Mouse (Mus musculus) gastrocnemius, postnatal 14 days (tissue): ENCODE results near the gene Agrp. TPM values are rescaled to one million over a fixed set of nuclear protein-coding genes. Genes with fewer than 3 reads are reported as not detected.
"Not testable (repeated sequence)": the region's sequence is repeated elsewhere in the genome, so short reads cannot be mapped to it uniquely, and the experiment has no call there.

Experiments used
- DNase-seq: peaks from one replicate; pipeline ENCODE4 v3.0.0; 2021; ENCODE audit warnings: mixed read lengths
- intact Hi-C: fragments of 180-260 bp; cut with DNase I; formaldehyde crosslinking; loops from one replicate; pipeline ENCODE4 v1.15.1; 2025; ENCODE audit warnings: low total_unique reads
- total RNA-seq, 2 experiments: library from RNA; stranded (reverse); gene quantifications; 2 replicates each; pipeline ENCODE4 v1.2.3; 2021

Agrp gene
- total RNA-seq, 2 experiments from 2014 or later, result 0.73 to 1.7 TPM

GRCm38 (mm10) chr8:105565401-105565881, 71.8 kb downstream of the Agrp start:
- intact Hi-C loops, result no loop called here
- DNase-seq, result no peak

DNA sequence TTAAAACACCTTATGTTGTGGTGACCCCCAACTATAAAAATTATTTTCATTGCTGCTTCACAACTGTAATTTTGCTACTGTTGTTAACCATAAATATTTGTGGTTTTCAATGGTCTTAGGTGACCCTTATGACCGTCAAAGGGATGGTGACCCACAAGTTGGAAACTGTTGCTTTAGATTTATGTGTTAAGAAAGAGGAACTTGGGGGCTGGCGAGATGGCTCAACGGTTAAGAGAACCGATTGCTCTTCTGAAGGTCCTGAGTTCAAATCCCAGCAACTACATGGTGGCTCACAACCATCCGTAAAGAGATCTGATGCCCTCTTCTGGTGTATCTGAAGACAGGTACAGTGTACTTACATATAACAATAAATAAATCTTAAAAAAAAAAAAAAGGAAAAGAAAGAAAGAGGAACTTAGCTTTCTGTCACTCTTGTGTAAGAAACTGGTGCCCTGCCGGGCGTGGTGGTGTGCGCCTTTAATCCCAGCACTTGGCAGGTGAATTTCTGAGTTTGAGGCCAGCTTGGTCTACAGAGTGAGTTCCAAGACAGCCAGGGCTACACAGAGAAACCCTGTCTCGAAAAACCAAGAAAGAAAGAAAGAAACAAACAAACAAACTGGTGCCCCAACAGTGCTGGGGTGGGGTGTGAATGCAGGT, 72.5 kb downstream of the Agrp start:
- intact Hi-C loops, DNase-seq: not testable (repeated sequence)

GRCm38 (mm10) chr8:105563871-105564270, 73.3 kb downstream of the Agrp start:
- DNase-seq, result no peak
- intact Hi-C loops, result no loop called here

DNA sequence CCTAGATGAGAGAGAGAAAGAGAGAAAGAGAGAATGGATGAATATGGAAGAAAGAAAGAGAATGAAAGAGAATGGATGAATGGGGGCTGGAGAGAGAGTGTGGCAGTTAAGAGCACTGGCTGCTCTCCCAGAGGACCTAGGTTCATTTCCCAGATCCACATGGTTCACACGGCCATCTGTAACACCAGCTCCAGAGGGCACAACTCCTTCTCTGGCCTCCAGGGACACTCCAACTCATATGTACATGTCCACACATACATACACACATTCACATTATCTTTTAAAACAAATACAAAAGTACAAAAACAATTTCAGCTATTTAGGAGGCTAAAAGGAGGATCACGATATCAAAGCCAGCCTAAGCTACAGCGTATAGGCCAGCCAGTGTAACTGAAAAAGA, 74.3 kb downstream of the Agrp start:
- no peak for DNase-seq

GRCm38 (mm10) chr8:105555230-105555629, 82.0 kb downstream of the Agrp start:
- no peak for DNase-seq
- intact Hi-C loops, result no loop called here

More for the DNA sequence above, 74.3 kb downstream of the Agrp start:
- intact Hi-C loops, result no loop called here

GRCm38 (mm10) chr8:105554087-105554486, 83.1 kb downstream of the Agrp start:
- peak; percentile 58 for DNase-seq
- intact Hi-C loops, result loop anchor here (5.0 kb wide), 2 partner anchors 37 to 67 kb away; partner anchors contain the start of gene Hsd11b2

- intact Hi-C loops, result loop anchor here (5.0 kb wide), 2 partner anchors 36 to 66 kb away; partner anchors contain the start of gene Hsd11b2
- DNase-seq, result no peak
Observed at GRCm38 (mm10) chr8:105552824-105553223, 84.4 kb downstream of the Agrp start.

DNA sequence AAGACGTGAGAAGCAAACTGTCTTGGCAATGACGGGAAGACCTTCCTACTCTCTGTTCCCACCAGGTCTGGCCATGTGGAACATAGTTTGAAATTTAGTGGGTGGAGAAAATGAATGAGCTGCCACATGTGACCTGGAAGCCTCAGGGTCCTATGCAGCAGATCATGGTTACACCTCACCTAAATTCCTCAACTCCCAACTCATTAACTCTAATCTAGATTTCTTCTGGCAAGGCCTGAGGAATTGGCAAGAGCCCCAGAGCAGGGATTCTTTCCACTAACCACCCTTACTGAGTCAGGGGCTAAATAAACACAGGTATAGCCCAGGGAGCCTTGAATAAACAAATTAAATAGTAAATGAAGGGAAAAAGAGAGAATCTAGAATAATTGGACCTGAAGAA, 85.2 kb downstream of the Agrp start:
- intact Hi-C loops, result loop anchor here (5.0 kb wide), 2 partner anchors 35 to 65 kb away; partner anchors contain the start of gene Hsd11b2
- no peak for DNase-seq

GRCm38 (mm10) chr8:105550083-105550482, 87.1 kb downstream of the Agrp start:
- DNase-seq, result no peak
- intact Hi-C loops, result loop anchor here (5.0 kb wide), 2 partner anchors 33 to 63 kb away; partner anchors contain the start of gene Hsd11b2

- no peak for DNase-seq
- intact Hi-C loops, result no loop called here
Observed at GRCm38 (mm10) chr8:105549506-105549905, 87.7 kb downstream of the Agrp start.

DNA sequence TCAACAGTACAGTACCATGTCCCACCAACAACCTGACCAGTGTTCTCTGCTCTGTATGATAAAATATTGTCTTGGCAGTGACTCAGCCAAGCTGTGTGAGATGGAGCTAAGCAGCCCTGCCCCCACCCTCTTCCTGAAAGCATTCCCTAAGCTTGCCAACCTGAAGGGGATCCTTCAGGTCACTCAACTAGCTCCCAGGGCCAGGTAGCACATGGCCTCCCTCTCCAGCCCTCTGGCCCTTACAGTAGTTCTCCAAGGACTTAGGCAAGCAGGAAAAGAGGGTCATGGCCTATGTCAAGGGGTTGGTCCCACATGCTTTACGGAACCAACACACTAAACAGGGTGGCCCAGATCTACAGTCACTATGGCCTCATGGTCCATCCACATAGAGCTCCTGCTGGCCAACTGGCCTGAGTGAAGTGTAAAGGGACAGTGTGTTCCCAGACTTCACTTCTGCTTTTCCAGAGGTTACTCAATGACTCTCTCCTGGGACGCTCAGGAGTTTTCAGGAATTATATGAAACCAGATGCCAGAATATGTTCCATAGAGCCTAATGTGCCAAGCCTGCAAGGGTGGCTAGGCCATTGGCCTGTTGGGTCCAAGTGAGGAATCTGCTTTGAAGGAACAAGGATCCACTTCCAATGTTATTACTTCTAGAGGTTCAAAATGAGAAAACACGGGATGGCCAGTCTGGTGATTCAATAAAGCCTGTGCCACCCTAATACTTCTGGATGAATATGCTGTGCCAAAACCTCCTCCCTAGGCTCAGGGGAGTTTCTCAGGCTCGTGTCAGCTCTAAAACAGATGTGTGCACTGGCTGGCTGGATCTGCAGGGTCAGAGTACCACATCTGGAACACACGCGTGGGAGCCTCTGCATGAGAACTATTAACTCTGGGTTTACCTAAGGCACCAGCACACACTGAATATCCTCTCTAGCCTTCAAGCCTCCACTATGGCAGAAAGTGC, 90.5 kb downstream of the Agrp start:
- intact Hi-C loops, result no loop called here
- no peak for DNase-seq

DNA sequence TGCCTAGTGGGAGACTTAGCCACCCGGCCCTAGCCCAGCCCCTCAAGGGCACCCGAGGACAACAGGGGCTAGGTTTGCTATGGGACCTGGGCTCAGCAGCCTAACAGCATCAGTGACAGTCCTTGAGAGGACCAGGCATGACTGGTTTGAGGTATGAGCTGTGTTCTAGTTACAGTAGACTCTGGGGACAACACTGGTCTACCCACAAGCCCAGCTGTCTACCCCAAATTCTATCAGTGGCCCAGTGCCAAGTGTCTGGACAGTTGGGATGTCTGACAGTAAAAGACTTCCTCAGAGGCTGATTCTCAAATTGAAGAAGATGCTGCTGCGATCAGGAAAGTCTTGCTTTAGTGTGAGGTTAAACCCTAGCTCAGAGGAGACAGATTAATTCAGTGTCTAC, 91.9 kb downstream of the Agrp start:
- DNase-seq, result peak; percentile 46
- intact Hi-C loops, result no loop called here

- DNase-seq, result peak; percentile 54
- intact Hi-C loops, result no loop called here
Observed at GRCm38 (mm10) chr8:105544544-105545205, 92.5 kb downstream of the Agrp start.

GRCm38 (mm10) chr8:105543703-105544102, 93.5 kb downstream of the Agrp start:
- intact Hi-C loops, result no loop called here
- no peak for DNase-seq

DNA sequence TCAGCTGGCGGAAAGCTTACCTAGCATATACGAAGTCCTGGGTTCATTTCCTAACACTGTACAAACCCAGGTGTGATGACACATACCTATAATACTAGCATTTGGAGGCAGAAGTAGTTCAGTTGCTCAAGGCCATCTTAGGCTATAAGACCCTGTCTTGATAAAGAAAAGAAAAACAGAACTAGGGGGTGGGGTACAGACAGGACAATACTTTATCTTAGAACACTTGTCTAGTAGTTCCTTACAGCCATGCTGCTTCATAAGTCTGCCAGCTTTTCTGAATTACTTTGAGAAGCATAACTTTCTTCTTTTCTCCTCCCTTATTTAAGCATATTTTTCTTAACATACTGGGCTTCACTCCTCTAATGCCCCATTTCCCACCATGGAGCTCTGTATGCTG, 94.4 kb downstream of the Agrp start:
- intact Hi-C loops, result no loop called here
- no peak for DNase-seq

- DNase-seq, result no peak
- intact Hi-C loops, result no loop called here
Observed at GRCm38 (mm10) chr8:105542032-105542656, 95.0 kb downstream of the Agrp start.

- intact Hi-C loops, result no loop called here
- no peak for DNase-seq
Observed at GRCm38 (mm10) chr8:105538940-105539339, 98.3 kb downstream of the Agrp start.

DNA sequence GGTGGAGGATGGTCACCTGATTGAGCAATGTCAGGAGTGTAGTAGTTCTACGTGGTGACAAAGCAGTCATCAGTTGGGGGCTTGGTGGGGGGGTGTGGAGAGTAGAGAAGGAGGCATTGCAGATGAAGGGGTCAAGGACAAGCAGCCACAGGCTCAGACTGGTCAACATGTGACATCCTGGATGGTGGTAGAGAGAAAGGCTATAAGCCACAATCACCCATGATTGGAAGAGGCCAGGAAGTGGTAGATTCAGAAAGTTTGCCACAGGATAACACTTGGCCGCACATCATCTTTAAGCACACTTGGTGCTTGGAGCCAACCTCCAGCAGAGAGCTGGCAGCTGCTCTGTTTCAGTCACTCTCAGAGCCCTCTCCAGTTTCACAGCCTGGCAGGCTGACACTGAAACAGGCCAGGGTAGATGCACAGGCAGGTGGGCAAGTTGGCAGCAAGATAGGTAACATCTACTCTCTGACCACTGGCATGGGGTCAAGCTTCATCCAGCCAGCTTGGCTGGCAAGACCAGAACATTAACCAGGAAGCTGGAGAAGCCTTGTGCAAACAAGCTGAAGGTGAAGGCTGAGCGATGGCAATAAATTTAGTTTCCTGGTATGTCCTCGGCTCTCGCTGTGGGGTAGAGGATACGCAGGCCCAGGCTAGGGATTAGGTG, 100.0 kb downstream of the Agrp start:
- DNase-seq, result peak; percentile 80
- intact Hi-C loops, result no loop called here

DNA sequence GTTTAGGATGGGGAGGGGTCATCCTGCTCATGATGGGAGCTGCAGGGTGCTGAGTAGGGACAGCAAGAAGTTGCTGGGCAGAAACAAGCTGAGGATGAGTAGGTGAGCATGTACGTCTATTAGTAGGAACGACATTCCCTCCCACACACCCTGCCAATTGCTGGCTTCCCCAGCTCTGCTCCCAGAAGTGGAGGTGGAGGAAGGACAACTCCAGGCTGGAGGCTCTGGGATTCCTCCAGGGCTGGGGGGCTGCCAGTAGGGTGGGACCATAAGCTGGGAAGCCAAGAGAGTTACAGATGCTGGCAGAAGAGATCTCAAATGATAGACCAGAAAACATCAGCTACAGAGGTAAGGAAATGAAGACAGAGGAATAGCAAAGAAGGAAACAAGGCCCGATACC, 100.6 kb downstream of the Agrp start:
- DNase-seq, result peak; percentile 66
- intact Hi-C loops, result no loop called here
